Mouse (Mus musculus): ENCODE data around the gene Esr1.

GRCm38 (mm10) chr10:4621505-4621815 is 10.1 kb downstream of the Esr1 start:
- TF ChIP-seq CTCF (IDR thresholded peaks at IDR 0.05; ENCODE audit: low read depth, low read length) (no peak), EP300 (IDR thresholded peaks at IDR 0.05; ENCODE audit: insufficient read depth, low read depth, low read length) (no peak)
